Mouse (Mus musculus) embryonic fibroblast, embryonic 13.5 days (primary cell): Measurements from ENCODE around the gene Irx2.

Experiments
- CTCF ChIP-seq: IDR thresholded peaks from 2 replicates; pipeline ENCODE4 v1.5.1; 2011; ENCODE audit warnings: mild to moderate bottlenecking, control low read depth, low read length, moderate library complexity, borderline replicate concordance; ENCODE audit not compliant: insufficient read depth
- POLR2A ChIP-seq: IDR thresholded peaks from 2 replicates; pipeline ENCODE4 v1.6.1; 2011; ENCODE audit warnings: low read depth, mild to moderate bottlenecking, control low read depth, low read length, moderate library complexity

DNA sequence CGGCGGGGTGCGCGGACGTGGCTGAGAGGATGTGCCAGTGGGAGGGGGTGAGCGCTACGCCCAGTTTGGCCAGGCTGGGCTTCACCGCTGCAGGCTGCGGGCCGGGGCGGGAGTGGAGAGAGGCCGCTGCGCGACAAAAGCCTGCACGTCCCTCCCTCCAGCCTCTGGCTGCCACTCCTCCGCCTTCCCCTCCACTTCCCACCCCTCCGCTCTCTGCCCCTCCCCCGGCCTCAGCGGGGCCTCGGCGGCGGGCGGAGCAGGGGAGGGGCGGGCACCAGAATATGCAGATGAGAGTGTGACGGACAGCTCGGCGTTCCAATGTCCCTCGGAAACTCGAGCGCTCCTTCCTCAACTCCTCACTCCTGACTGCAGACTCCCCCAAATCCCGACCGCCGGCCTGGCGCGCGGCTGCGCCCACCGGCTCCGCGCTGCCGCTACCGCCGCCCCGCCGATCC, at the start of gene Irx2:
- TF ChIP-seq CTCF: no peak
- TF ChIP-seq POLR2A: peak; percentile 65
